Mouse (Mus musculus) adrenal gland (tissue): ENCODE measurements around the gene Itk.

Experiments
- intact Hi-C: fragments of 180-260 bp; cut with DNase I; formaldehyde crosslinking; loops from one replicate; pipeline ENCODE4 v1.15.1; 2025

Gene Itk

DNA sequence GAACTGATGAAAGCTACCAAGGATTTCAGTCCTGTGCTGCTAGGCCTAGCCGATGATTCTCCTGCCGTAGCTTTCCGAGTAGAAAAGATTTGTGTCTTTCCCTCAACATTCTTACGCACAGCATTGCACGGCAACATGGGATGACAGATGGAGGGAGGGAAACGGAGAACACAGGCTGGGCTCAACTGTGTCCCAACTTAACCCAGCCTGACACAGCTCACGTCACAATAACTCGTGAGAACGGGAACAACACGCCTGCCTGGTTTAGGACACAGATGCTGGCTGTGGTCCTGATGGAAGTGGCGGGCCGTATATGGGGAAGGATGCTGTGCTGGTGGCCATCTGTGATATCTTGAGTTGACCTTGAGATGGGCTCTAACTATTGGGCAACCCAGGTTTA is 110.6 kb downstream of the Itk start:
- intact Hi-C loops = no loop called here

- intact Hi-C loops = no loop called here
These were observed 111.2 kb downstream of the Itk start for GRCm38 (mm10) chr11:46278140-46278539.

- intact Hi-C loops = no loop called here
These were observed 112.5 kb downstream of the Itk start for GRCm38 (mm10) chr11:46276778-46277177.

DNA sequence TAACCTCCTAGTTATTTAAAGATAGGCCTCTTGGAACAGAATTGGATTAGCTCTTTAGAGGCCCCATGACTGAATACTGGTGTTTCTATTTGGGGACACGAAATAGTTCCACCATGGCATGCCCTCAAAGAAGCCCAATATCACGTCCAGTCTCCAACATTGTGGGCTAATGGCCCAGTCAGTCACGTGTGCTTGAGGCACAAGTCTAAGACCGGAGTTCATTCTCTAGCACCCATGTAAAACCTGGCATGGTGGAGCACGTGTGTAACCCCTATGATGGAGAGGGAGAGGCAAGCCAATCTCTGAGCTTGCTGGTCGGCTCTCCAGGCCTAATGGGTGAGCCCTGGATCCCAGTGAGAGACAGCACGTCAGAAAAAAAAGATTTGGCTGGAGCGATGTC is 113.1 kb downstream of the Itk start:
- intact Hi-C loops = no loop called here

GRCm38 (mm10) chr11:46275302-46275701 is 114.0 kb downstream of the Itk start:
- intact Hi-C loops = no loop called here
